Mouse (Mus musculus) neural tube, embryonic 11.5 days (tissue): ENCODE measurements at regions not wholly inside any gene's neighbourhood (a gene's known extent, or its start where the extent isn't known, plus 50 kb on each side); places are given as distances from the start of the nearest gene placed in this dataset.

Source experiments
- ATAC-seq: fragments of 200-750 bp; cut with Nextera tagmentation; 2 replicates; pipeline ENCODE4 v1.8.0; 2017; ENCODE audit warnings: moderate number of reproducible peaks, mild to moderate bottlenecking, moderate TSS enrichment, moderate library complexity; ENCODE audit not compliant: insufficient read depth, low FRiP score, low TSS enrichment
- DNase-seq: peaks from one replicate; pipeline ENCODE4 v3.0.0-alpha.2; 2015; ENCODE audit warnings: low spot score
- H3K27ac ChIP-seq: fragments of 300-500 bp; sonication (generic); 2 replicates; pipeline ENCODE4 v1.5.1; 2014; ENCODE audit warnings: low read depth, mild to moderate bottlenecking, low read length
- H3K27me3 ChIP-seq: fragments of 300-500 bp; sonication (generic); 2 replicates; pipeline ENCODE4 v1.6.1; 2014; ENCODE audit warnings: mild to moderate bottlenecking, low read length, mixed read lengths; ENCODE audit not compliant: control insufficient read depth, insufficient read depth
- H3K36me3 ChIP-seq: fragments of 300-500 bp; sonication (generic); 2 replicates; pipeline ENCODE4 v1.6.1; 2014; ENCODE audit warnings: mild to moderate bottlenecking, low read length, moderate library complexity, mixed read lengths; ENCODE audit not compliant: control insufficient read depth, insufficient read depth
- H3K4me1 ChIP-seq: fragments of 300-500 bp; sonication (generic); 2 replicates; pipeline ENCODE4 v1.6.1; 2014; ENCODE audit warnings: low read length, mixed read lengths; ENCODE audit not compliant: control insufficient read depth, insufficient read depth
- H3K4me2 ChIP-seq: fragments of 300-500 bp; sonication (generic); 2 replicates; pipeline ENCODE4 v1.6.1; 2014; ENCODE audit warnings: low read depth, mild to moderate bottlenecking, moderate library complexity
- H3K4me3 ChIP-seq: fragments of 300-500 bp; sonication (generic); 2 replicates; pipeline ENCODE4 v1.5.1; 2014; ENCODE audit warnings: low read depth, low read length
- H3K9ac ChIP-seq: fragments of 300-500 bp; sonication (generic); 2 replicates; pipeline ENCODE4 v1.6.1; 2014; ENCODE audit warnings: mild to moderate bottlenecking, low read length
- H3K9me3 ChIP-seq: fragments of 300-500 bp; sonication (generic); 2 replicates; pipeline ENCODE4 v1.6.1; 2016; ENCODE audit warnings: low read length; ENCODE audit not compliant: control insufficient read depth
- WGBS: fragments of 180-500 bp; shearing (Covaris S2); extraction: QIAGEN DNeasy Blood & Tissue Kit; methylation state at CpG from one replicate; pipeline ENCODE4 v1.1.7; 2014; 5-methylcytosine and 5-hydroxymethylcytosine counted together

DNA sequence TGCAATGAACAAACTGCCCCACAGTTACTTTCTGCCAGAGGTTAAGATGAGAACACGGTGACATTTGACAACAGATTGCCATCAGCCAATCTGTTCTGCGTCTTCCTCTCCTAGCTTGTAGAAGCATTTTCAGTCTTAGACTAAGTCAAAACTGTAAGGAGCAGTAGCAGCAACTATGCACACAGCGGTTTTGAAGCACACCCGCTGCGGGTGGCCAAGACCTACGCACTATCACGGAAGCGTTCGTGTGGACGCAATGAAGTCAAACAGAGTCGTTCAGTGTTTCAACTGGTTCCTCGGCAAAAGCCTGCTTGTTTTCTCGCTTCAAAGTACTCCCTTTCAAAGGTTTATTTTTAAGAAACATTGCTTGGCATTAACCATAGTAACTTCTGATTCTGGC is 212.9 kb upstream of the Akirin2 start:
- DNase-seq (no peak), ATAC-seq (no peak)
- no peak overlapping the region for H3K4me3 ChIP-seq
- H3K9me3 ChIP-seq = no peaks in the 10 kb centered on the region
- no peaks in the 10 kb centered on the region for H3K27me3 ChIP-seq
- H3K36me3 ChIP-seq = no peaks in the 10 kb centered on the region
- WGBS = 90% methylated on average over 13 of the region's 13 CpGs
- no peak overlapping the region for H3K27ac ChIP-seq
- H3K4me1 ChIP-seq = no peaks in the 10 kb centered on the region
- H3K9ac ChIP-seq = no peak overlapping the region
- H3K4me2 ChIP-seq = no peak overlapping the region

- H3K4me1 ChIP-seq = no peaks in the 10 kb centered on the region
- H3K9ac ChIP-seq = no peak overlapping the region
- no peaks in the 10 kb centered on the region for H3K27me3 ChIP-seq
- ATAC-seq = no peak
- no peak overlapping the region for H3K27ac ChIP-seq
- no peak overlapping the region for H3K4me3 ChIP-seq
- no peaks in the 10 kb centered on the region for H3K36me3 ChIP-seq
- H3K9me3 ChIP-seq = no peaks in the 10 kb centered on the region
- 90% methylated on average over 8 of the region's 8 CpGs for WGBS
- no peak for DNase-seq
- H3K4me2 ChIP-seq = no peak overlapping the region
Observed at GRCm38 (mm10) chr4:34340057-34340456, 210.7 kb upstream of the Akirin2 start.

- no peaks in the 10 kb centered on the region for H3K9me3 ChIP-seq
- no peaks in the 10 kb centered on the region for H3K4me1 ChIP-seq
- DNase-seq = peak; percentile 11
- H3K9ac ChIP-seq = no peak overlapping the region
- H3K36me3 ChIP-seq = no peaks in the 10 kb centered on the region
- H3K27me3 ChIP-seq = no peaks in the 10 kb centered on the region
- WGBS = 62% methylated on average over 8 of the region's 8 CpGs
- ATAC-seq = no peak
- H3K4me2 ChIP-seq = no peak overlapping the region
- no peak overlapping the region for H3K4me3 ChIP-seq
- no peak overlapping the region for H3K27ac ChIP-seq
Observed at GRCm38 (mm10) chr4:34371281-34372032, 179.3 kb upstream of the Akirin2 start.

- H3K27ac ChIP-seq = no peak overlapping the region
- no peak overlapping the region for H3K4me3 ChIP-seq
- no peaks in the 10 kb centered on the region for H3K36me3 ChIP-seq
- no peaks in the 10 kb centered on the region for H3K27me3 ChIP-seq
- DNase-seq = no peak
- WGBS = 85% methylated on average over 5 of the region's 5 CpGs
- no peak overlapping the region for H3K9ac ChIP-seq
- H3K4me1 ChIP-seq = no peaks in the 10 kb centered on the region
- H3K4me2 ChIP-seq = no peak overlapping the region
- no peak for ATAC-seq
- H3K9me3 ChIP-seq = no peaks in the 10 kb centered on the region
Observed at GRCm38 (mm10) chr4:34386338-34386967, 164.3 kb upstream of the Akirin2 start.

DNA sequence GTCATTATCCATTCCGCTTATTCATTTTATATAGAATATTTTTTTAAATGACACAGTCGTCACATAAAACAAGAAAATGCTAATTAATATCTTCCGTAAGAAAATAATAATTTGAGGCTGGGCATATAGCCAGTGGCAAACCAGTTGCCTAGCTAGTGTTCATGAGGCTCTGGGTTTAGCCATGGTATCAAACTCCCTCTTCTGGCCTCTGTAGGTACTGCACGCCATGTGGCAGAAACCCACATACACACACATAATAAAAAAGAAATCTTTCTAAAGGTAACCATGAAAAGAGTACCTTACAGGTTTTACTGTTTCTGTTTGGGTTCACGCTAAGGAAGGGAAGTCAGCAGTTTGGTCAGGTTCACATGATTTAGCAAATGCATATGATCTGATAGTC is 159.2 kb upstream of the Akirin2 start:
- 93% methylated on average over 5 of the region's 5 CpGs for WGBS
- no peak overlapping the region for H3K4me2 ChIP-seq
- peak; percentile 13 for DNase-seq

GRCm38 (mm10) chr4:34403061-34403460 is 147.7 kb upstream of the Akirin2 start:
- Histone ChIP-seq H3K27ac (no peak overlapping the region), H3K9ac (no peak overlapping the region), H3K4me3 (no peak overlapping the region), H3K4me2 (no peak overlapping the region), H3K4me1 (no peaks in the 10 kb centered on the region), H3K27me3 (no peaks in the 10 kb centered on the region), H3K36me3 (no peaks in the 10 kb centered on the region), H3K9me3 (no peaks in the 10 kb centered on the region)
- ATAC-seq (no peak), DNase-seq (no peak)
- WGBS = 73% methylated on average over 2 of the region's 2 CpGs

More for the DNA sequence above, 159.2 kb upstream of the Akirin2 start:
- no peak for ATAC-seq
- H3K4me3 ChIP-seq = no peak overlapping the region
- H3K9me3 ChIP-seq = no peaks in the 10 kb centered on the region
- H3K9ac ChIP-seq = no peak overlapping the region
- no peaks in the 10 kb centered on the region for H3K27me3 ChIP-seq
- H3K27ac ChIP-seq = no peak overlapping the region
- H3K4me1 ChIP-seq = no peaks in the 10 kb centered on the region
- H3K36me3 ChIP-seq = no peaks in the 10 kb centered on the region

GRCm38 (mm10) chr4:34407181-34407580 is 143.6 kb upstream of the Akirin2 start:
- H3K27ac ChIP-seq = no peak overlapping the region
- no peaks in the 10 kb centered on the region for H3K4me1 ChIP-seq
- DNase-seq (no peak), ATAC-seq (no peak)
- no peaks in the 10 kb centered on the region for H3K27me3 ChIP-seq
- no peak overlapping the region for H3K4me2 ChIP-seq
- H3K9me3 ChIP-seq = no peaks in the 10 kb centered on the region
- WGBS = 75% methylated on average over 3 of the region's 3 CpGs
- H3K4me3 ChIP-seq = no peak overlapping the region
- H3K9ac ChIP-seq = no peak overlapping the region
- no peaks in the 10 kb centered on the region for H3K36me3 ChIP-seq

DNA sequence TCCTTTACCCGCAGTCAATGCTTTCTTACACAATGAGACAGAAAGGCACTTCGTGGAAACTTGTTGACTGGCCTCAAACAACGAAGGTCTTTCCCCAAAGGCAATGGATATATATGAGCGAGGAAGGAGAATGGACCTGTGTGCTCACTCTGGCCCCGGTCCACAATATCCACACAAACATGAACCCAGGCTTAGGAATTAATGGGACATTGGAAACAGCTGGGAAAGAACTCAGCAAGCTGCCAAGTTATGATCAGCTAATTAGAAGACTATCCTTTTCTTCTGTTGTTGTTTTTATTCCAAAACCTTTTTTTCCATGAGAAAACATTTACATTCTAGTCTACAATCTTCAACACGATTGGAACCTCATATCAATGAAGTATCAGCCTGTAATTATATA is 129.8 kb upstream of the Akirin2 start:
- Histone ChIP-seq H3K36me3 (no peaks in the 10 kb centered on the region), H3K9ac (no peak overlapping the region), H3K27ac (no peak overlapping the region), H3K4me2 (no peak overlapping the region), H3K27me3 (no peaks in the 10 kb centered on the region), H3K4me1 (no peaks in the 10 kb centered on the region), H3K9me3 (no peaks in the 10 kb centered on the region), H3K4me3 (no peak overlapping the region)
- DNase-seq = no peak
- no peak for ATAC-seq
- WGBS = 87% methylated on average over 6 of the region's 6 CpGs

- Histone ChIP-seq H3K9me3 (no peaks in the 10 kb centered on the region), H3K27me3 (no peaks in the 10 kb centered on the region), H3K4me2 (no peak overlapping the region), H3K27ac (no peak overlapping the region), H3K4me1 (no peaks in the 10 kb centered on the region), H3K36me3 (no peaks in the 10 kb centered on the region), H3K4me3 (no peak overlapping the region), H3K9ac (no peak overlapping the region)
- DNase-seq (no peak), ATAC-seq (no peak)
- WGBS = 72% methylated on average over 2 of the region's 2 CpGs
Observed at GRCm38 (mm10) chr4:34424131-34424646, 126.5 kb upstream of the Akirin2 start.
